Mouse (Mus musculus) lung, postnatal 4 days (tissue): ENCODE data around the gene Bhlhe41.

Source experiments
- DNase-seq, 2 experiments: peaks; one replicate each; pipeline ENCODE4 v3.0.0; 2021

The Bhlhe41 gene

DNA sequence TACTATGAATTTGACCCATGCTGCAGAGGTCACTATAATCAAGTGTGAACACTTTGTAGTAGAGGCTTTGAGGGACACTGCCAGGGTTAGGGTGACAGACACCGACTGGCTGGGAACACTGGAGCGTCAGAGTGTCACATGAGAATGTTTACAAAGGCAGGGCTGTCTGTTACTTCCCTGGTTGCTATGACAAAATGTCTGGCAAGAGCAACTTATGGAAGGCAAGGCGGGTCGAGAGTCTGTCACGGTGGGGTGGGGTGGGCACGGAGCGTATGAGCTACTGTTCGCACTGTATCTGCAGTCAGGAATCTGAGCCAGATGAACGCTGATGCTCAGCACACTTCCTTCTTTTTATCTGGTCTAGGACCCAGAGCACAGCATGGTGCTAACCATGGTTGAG, 34.7 kb downstream of the Bhlhe41 start:
- peak in 1 of 2 experiments; percentile 20 for DNase-seq

DNA sequence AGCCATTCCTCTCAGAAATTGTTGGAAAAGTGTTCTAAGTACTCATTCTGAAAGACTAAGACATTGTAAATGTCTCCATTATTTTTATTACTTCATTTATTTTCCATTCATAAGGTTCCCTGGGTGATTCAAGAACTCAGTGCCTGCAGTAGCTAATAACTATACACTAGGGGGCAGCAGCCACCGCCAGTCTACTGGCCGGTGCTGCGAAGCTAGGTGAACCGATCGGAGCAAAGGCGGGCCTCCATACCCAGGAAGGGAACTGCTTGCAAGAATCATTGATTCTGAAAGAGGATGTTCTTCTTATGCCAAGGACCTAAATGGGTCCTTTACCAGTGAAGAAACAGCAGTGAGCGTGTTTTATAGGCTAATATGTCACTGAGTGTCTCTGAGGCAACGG, 35.2 kb downstream of the Bhlhe41 start:
- DNase-seq: peak; percentile 74 to 77

DNA sequence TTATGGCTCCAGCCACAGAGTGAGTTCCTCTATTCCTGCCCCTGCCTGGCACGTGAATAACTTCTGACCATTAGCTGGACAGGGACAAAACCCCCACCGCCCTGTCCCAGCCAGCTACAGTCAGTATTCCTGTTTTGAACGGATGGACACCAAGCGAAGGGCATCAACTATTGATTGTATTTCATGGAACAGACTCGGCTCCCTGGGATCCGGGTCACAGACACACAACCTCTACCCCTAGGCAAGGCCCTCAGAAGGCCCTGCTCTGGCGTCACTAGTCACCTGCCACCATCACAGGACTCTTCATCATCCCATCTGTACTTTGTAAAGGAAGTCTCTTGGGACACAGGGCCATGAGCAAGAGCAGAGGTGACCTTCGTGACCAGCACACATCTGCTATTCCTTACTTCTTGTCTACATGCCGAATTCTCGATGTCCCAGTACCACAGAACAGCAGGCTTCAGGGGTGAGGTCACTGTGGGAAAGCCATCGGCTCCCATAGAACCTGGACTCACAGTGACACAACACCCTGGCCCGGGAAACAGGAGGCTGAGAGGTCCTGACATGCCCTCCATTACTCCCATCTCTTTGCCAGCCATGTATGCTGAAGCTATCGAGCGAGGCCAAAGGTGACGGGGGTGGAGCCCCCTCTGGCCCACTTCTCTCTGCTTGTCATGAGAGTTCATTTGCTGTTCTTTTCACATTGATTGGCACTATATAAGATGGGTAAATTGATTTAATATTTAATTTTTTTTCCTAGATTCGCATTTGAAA, 36.1 kb downstream of the Bhlhe41 start:
- no peak for DNase-seq

DNA sequence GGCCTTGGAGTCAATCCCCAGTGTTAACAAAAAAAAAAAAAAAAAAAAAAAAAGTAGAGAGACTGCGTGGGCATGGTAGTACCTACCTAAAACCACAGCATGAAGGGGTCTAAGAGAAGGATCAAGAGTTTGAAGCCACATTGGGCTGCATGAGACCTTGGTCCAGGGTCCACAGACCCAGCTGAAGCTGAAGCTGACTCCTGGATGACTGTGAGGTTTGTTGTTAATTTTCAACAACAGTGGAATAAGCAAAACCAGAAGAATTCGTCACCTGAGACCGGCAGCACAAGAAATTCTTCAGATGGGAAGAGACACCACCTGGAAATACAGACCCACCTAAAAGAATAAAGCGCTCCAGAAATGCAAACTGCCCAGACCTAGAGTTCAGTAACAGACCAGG, 39.1 kb downstream of the Bhlhe41 start:
- no peak for DNase-seq

DNA sequence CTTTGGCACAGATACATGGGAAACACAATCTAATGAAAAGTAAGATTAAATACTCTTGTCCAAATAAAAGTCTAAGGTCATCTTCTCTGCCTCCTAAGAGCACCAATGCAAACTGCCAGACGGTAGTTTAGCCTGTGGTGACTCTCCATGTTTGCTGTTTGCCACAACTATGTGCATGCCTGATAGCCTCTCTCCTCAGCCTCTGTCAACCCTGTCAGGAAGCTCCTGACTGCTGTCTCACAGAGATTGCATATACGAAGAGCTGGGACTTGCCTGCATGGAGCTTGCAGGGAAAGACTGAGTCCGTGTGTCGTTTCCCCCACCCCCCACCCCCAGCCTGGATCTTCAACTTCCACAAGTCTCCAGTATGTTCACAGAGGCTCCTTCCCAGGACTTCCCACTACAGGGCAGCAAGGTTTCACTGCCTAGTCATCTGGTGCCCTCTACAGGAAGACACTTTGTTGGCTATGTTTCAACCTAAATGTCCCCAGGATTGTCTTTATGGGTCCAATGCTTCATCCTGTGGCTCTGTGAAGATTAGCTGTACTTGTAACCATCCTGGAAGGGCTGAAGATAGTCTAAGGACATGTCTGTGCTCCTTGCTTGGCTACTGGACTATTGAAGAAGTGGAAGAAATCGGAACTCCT, 41.6 kb downstream of the Bhlhe41 start:
- peak in 1 of 2 experiments; percentile 50 for DNase-seq

- DNase-seq: peak; percentile 25 to 63
These were observed 42.3 kb downstream of the Bhlhe41 start for GRCm38 (mm10) chr6:145823103-145823502.

GRCm38 (mm10) chr6:145822218-145822617, 43.1 kb downstream of the Bhlhe41 start:
- no peak for DNase-seq

- DNase-seq: no peak
These were observed 46.2 kb downstream of the Bhlhe41 start for GRCm38 (mm10) chr6:145819151-145819550.

GRCm38 (mm10) chr6:145815200-145815599, 50.2 kb downstream of the Bhlhe41 start:
- DNase-seq: no peak

DNA sequence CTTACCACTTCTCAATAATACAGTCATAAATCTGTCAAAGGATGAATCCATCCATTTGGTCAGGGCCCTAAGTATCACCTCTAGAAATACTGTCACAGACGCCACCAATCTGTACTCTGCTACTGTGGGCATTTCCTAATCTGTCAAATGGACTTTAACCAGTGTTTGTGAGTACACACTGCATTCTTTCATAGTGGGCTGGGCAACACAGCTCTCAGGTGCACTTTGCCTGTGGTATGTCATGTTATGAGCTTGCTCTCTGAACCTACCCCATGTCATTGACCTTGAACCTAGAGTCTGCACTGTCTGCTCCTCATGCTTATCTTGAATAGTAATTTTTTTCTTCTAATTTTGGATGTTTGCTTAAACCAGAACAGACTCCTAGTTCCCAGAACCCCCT, 54.2 kb downstream of the Bhlhe41 start:
- DNase-seq: no peak

DNA sequence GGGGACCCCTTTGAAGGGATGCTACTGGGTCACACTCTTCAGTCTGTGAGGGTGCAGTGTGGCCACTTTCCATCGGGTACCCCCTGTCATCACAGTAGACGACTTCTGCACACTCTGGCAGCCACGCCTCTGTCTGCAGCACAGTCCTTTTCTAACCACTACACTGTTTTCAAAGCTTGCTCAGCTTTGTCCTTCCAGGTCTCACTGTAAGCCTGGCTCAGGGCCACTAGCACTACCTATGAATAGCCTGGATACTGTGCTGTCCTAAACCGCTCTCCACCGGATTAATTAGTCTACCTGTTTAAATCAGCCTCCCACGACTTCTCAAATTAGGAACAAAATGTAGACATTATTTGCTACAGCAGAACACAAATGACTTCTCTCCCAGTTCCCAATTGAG, 55.3 kb downstream of the Bhlhe41 start:
- DNase-seq: no peak

DNA sequence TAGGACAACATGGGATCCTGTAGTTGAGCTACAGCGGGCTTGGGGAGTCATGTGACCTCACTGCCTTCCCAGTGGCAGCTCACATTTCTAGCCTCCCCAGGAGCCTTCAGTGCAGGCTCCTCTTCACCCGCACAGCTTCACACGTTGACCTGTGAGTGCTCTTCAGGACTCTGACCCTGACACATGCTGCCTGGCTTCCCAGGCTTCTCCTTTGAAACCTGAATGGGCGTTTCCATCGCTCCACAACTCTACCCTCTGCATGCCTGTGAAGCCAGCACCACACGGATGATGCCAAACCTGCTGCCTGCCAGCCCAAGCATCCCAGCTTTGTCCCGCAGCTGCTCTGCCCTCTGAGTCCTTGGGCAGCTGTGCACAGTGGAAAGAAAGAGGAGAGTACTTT, 55.8 kb downstream of the Bhlhe41 start:
- no peak for DNase-seq
